Mouse (Mus musculus): ENCODE measurements around the gene Fam170b.

Fam170b gene

DNA sequence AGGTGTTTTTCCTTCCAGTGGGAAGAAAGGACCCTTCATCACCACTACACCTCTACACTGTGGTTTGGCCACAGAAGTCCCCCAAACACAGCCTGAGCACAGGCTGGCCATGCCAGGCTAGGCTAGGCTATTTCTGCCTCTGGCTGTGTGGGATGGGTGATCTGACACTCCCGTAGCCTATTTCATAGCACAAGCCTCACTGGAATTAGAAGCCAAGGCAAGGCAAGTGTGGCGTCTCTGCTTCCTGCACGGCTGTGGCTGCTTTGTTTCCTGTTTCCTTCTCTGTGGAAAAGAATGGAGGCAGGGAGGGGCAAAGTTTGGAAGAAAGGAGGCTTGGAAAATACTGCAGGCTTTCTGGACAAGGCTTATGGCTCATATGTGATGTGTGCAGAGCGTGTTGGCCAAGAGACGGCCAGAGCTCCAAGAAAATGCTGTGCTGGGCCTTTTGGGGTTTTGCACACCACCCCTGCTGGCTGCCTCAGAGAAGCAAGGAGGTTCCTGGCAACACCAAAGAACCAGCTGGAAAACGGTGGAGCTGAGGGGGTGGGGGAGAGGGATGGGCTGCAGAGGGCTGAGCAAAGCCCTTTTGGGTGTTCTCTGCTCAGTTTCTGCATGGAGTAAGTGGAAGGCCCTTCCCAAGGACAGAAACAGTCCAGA is 5.6 kb upstream of the Fam170b start:
- no peak for DNase-seq (ENCODE audit: low read depth in 1 of 2, low spot score in 2 of 2)

DNA sequence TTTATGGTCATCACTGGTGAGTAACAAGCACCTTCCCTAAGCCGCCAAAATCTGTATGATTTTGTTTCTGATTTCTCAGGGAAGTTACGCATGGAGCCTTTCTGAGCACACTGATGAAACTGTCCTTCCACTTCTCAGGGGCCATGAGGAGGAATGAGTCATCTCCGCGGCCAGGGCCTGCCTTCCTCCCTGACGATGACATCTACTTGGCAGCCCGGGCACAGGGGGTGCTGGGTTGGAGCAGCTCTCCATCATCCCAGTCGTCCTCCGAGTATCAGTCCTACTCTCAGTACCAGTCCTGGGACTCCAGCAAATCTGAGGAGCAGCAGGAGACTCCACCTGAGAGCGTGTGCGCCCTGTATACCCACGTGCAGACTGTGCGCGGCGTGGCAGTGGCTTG is 1.4 kb downstream of the Fam170b start:
- no peak for DNase-seq (ENCODE audit: low read depth in 1 of 2, low spot score in 2 of 2)

DNA sequence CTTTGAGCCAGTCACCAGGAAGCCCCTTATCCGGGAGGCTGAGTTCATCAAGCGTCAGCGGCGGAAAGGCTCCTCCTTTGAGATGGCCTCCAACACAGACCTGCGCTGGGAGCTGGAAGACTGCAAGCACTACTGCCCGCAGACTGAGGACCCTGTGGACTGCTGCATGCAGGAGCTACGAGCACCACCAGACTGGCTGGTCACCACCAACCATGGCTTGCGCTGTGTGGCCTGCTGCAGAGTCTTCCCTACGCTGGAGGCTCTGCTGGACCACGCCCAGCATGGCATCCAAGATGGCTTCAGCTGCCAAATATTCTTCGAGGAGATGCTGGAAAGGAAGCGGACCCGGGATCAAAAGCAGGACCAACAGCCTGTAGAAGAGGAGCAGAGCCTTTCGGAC is 1.8 kb downstream of the Fam170b start:
- DNase-seq (ENCODE audit: low read depth in 1 of 2, low spot score in 2 of 2), result no peak

DNA sequence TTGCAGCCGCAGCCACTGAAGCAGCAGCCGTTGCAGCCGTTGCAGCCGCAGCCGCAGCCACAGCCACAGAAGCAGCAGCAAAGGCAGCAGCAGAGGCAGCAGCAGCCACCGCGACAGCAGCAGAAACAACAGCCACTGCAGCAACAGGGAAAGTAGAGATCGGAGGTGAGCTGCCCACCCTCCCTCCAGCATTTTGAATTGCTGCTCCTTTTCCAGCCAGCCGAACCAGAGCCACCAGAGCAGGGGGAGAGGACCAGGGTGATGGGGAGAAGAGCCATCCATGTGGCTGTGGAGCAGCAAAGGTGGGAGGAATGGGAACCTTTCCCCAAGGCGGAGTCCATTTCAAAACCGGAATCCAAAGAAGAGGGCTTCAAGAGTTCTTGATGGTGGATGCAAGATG is 2.4 kb downstream of the Fam170b start:
- no peak for DNase-seq (ENCODE audit: low read depth in 1 of 2, low spot score in 2 of 2)

DNA sequence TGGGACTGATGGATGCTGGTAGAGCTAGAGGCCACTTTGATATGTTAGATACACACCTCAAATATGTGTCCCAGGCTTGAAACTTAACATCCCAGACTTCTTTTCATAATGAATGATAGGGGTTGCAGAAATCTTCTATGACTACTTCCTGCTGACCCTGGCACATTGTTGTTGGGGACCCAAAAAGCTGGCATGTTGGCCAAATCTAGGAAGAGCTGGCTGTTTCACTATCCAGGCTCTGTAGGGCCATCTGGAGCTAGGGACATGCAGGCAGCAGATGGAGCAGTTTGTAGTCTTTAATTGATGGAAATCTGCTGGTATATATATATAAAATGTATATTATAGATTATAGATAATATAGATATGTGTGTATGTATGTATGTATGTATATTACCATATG is 8.3 kb downstream of the Fam170b start:
- DNase-seq (ENCODE audit: low read depth in 1 of 2, low spot score in 2 of 2), result no peak

DNA sequence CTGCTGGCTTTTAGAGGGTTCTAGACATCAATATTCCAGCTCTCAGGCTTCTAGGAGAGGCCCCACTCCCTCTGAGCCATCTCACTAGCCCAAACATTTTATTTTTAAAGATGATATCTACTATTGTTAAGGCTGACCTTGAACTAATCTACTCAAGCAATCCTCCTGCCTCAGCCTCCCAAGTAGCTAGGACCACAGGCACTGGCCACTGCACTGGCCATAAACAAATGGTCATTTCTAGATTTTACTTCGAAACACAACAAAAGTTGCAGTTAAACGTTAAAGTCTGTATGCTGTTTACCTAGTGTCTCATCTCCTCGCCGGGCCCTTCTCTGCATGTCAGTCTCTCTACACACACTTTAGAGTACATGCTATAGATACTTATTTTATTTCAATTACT is 20.3 kb downstream of the Fam170b start:
- DNase-seq (ENCODE audit: low read depth in 1 of 2, low spot score in 2 of 2), result no peak

DNA sequence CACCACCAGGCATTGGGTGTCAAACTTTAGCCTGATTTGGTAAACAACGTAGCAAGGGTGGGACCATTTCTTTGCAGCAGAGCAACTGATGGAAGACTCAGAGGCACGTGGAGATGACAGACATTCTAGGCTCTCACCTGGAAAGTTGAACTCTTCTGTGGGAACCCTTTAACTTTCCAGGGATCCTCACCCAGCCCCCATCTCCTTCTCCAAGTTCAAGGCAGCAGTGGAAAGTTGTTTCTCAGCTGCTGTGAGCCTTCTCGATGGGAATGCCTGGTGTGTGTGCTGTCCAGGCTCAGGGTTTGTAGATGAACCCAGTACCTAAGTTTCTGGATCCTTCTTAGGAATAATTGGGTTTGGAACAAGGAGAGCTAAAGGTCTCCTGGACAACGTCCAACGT is 22.5 kb downstream of the Fam170b start:
- no peak for DNase-seq (ENCODE audit: low read depth in 1 of 2, low spot score in 2 of 2)

DNA sequence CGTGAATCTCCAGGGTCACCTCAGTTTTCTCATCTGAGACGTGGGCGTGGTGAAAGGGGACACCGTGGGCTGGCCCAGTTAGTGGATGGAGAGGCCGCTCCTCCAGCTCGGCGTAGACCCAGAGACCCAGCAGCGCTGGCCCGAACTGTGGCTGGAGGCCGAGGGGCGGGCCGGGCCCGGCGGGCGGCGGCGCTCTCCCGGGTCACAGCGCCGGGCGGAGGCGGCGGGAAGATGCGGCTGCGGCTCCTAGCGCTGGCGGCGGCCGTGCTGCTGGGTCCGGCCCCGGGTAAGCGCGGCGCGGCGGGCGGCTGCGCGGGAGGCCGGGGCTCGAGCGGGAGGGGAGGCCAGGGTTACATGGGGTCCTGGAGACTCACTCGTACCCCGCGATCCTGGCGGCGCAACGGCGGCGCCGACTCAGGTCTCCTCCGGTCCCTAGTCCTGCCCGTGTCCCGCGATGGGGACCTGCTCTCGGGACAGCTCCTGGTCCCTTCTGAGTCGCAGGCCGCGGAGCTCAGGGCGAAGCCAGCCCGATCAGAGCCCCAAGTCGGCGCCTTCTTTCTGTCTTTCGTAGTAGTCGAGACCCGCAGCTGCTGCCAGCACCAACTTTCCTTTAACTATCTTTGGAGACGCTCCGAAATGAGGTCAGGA is 23.0 kb downstream of the Fam170b start, which contains the start of gene Vstm4:
Vstm4 (plus strand) TSS at position 76 of the 648 bp plus-strand sequence.
- no peak for DNase-seq (ENCODE audit: low read depth in 1 of 2, low spot score in 2 of 2)

DNA sequence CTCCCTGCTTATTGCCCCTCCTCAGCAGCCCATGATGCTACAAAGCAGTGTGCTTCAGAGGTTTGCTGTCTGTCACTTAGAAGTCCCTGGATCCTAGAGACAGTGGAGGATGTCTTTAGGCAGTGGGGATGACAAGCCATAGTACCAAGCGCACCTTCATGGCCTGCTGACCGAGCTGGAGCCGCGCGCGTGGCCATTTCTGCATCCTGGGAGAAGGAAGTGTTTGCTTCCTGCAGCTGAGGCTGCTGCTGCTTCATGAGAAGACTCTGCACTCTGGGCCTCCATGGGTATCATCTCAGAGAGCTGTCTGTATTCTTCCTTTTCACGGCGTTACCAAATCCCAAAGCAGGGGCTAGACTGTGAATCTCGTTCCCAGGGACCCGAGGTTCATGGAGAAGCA is 24.6 kb downstream of the Fam170b start:
- no peak for DNase-seq (ENCODE audit: low read depth in 1 of 2, low spot score in 2 of 2)

DNA sequence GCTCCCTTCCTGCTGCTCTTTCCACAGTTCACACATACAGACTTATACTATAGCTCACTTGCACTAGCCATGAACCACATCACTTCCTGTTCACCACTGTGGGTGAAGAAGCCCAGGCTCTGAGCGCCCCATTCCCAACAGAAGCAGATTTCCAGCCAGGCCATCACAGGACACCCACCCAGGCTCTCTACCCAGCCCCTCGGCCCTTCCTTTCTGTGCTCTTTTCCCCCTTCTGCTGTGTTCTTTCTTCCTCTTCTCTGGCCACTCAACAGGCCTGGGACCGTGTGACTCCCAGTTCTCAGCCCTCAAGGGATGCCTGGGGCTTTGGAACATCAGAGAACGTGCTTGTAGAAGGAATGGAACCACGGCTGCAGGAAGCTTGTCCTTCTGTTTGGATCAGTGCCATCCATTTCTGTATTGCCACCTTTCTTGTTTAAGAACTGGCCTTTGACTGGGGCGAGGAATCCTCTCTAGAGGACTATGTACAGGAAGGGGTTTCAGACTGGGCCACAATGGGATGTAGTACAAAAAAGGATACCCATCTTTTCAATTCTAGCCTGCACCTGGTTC is 25.3 kb downstream of the Fam170b start:
- DNase-seq (ENCODE audit: low read depth in 1 of 2, low spot score in 2 of 2), result no peak

DNA sequence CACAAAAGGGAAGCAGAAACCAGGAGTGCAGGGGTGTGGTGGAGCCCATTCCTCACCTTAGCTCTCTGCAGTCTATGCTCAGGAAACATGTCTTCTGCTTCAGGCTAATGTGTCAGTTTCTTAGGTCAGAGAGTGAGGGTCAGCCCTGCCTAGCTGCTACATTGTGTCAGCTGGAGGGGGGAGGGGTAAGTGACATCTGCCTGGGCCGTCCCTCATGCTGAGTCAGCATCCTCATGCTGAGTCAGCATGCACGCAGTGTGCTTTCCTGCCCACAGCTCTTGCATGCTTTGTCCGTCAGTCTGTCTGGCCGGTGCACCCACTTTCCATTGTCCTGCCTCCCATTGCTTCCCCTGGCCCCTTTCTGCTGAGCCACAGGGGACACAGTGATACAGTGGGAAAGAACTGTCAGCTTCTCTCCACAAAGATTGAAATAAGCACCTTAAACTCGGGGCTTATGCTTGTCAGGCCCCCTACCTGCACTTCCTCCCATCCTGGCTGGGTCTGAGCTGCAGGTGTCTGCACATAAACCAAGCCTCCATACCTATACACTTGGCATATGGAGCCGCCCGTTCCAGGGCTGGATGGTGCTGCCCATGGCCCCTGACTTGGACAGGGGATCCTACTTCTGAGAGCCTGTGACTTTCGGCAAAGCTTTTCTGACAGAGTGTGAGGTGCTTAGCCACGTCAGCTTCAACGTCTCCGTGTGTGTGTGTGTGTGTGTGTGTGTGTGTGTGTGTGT is 26.2 kb downstream of the Fam170b start:
- DNase-seq (ENCODE audit: low read depth in 1 of 2, low spot score in 2 of 2), result no peak

DNA sequence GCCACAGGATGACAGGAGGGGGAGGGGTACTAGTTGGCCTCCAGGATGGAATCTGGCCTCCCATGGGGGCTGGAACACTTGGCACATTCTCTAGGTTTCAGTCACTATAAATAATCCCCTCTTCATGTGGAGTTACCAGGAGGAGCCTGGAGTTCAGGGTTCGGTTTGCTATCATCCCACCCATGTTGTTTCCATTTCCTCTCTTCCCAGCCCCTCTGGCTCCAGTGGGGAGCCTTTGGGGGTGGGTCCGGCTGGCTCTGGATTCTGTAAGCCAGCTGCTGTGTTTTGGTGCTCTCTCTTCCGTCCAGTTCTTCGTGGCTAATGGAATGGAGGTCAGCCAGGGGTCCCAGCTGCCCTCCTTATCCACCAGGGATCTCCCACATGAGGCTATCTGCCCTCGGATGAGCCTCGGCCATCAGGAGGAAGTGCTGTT is 27.4 kb downstream of the Fam170b start:
- no peak for DNase-seq (ENCODE audit: low read depth in 1 of 2, low spot score in 2 of 2)

DNA sequence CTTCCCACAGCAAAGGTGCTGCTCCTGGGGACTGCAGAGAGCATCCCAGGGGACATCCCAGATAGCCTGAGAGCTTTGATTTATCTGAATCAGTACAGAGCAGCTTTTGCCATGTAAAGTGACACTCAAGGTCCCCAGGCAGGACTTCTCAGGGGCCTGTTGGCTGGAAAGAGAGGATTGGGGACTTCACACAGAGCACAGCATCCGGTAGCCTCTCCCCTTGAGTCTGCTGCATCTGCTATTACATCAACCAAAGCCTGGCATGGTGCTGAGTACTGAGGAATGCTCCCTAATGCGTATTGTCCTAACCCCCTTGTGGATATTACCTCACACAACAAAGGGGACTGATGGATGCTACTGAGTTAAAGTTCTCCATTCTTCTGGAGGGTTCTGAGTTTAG is 27.9 kb downstream of the Fam170b start:
- DNase-seq (ENCODE audit: low read depth in 1 of 2, low spot score in 2 of 2), result no peak

DNA sequence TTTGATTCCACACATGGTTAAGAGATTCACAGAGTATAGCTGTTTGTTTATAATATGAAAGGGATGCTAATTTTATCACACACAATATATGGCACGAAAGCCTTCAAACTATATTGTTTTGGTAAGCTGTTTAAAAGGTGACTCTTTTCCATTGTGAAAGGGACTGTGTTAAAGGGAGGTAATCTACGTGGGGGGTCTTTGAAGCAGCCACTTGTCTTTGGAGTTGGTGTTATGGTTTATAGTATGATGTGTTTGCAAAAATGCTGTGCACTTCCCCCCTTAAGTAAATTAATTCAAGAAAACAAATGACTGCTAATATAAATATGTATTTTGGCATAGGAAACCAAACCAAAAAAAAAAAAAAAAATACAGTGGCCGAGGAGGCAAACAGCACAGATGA is 31.6 kb downstream of the Fam170b start:
- no peak for DNase-seq (ENCODE audit: low read depth in 1 of 2, low spot score in 2 of 2)

DNA sequence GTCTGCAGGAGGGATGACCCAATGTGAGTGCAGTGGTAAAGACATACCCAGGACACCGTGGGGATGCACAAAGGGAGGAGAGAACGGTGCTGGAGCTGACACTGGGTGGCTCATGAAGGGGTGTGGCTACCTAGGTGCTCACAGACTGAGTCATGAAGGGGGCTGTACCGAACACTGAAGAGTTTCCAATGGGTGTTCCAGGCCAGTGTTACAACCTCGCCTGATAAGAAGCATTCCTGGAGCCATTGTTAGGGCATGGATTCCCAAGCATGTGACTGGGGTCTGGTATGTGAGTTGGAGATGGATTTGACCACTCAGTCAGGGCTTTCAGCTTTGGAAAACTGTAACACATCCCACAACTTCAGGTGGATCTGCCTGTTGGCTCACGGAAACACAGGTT is 38.2 kb downstream of the Fam170b start:
- no peak for DNase-seq (ENCODE audit: low read depth in 1 of 2, low spot score in 2 of 2)

DNA sequence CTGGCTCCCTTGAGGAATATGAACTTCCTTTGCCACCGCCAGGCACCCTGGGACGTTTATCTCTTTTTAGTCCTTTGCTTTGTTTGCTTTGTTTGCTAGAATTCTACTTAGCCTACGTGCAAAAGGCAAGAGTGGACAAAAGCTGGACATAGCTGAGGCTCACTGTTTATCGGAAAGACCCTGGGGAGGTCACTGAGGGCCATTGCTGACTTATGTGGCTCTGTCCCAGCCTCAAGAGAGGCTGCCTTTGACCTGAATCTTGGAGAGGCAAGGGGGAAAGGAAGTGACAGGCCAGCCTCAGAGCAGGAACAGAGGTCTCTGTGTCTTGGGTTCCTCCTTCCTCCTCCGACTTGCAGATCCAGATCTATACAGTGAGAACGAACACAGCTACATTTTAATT is 43.8 kb downstream of the Fam170b start:
- no peak for DNase-seq (ENCODE audit: low read depth in 1 of 2, low spot score in 2 of 2)

DNA sequence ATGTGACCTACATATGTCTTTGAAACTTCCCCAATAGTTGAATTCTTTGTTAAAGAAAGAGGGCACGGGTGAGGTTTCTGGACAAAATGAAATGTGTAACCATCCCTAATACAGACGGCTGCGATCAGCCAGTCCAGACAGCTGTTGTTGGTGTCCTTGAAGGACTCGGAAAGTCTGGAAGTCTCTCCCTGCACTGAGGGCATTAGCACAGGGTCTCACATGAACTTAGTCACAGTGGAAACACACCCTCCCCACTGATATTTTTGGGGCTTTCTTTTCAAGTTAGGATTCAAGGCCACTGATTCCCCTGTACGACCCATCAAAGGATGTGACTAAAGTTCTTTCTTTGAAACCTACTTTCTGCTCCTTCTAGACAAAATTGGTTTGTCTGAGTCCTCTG is 46.6 kb downstream of the Fam170b start:
- no peak for DNase-seq (ENCODE audit: low read depth in 1 of 2, low spot score in 2 of 2)

DNA sequence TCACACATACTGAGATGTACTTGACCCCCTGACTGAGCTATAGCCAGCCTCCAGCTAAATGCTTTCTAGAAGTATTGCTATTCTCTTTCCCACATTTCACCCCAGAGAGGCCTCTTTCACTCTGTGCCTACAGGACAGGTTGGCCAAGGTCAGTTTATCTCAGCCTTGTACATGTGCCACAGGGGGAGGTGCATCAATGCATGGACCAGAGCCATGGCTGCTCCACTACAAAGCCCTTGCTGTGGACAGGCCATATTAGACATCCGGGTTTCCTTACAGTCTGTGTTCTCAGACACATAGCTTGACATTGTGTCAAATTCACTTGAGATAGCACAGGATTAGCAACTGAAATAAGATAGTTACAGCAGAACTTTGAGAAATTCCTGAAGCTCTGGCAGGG is 47.9 kb downstream of the Fam170b start:
- DNase-seq (ENCODE audit: low read depth in 1 of 2, low spot score in 2 of 2), result no peak

All from monocyte, adult 2 months (primary cell).